Mouse (Mus musculus): ENCODE measurements around the gene Pak1.

The Pak1 gene

GRCm38 (mm10) chr7:97788190-97788668 lies at the start of gene Pak1:
Gene Pak1, plus strand, starts transcription at chr7:97788541.
- DNase-seq (ENCODE audit: low read depth, low spot score), result peak; percentile 18

DNA sequence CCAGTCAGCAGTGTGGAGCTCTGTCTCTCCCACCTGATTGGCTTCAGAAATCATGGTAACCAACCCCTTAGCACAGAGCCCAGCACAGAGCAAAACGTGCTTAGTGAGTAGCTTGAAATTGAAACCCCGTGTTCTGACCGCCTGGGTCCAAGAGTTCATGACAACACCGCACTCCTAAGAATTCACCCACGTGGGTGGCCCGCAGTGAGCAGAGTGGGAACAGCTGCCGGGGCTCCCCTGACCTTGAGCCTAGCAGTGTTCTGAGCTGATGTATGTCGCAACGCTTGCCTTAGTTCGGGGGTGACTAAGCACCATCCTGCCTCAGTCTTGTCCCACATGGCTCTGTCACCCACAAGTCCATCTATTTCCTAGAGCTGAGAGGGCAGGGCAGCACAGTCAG lies 47.4 kb upstream of the Pak1 start:
- no peak for DNase-seq (ENCODE audit: low read depth, low spot score)

DNA sequence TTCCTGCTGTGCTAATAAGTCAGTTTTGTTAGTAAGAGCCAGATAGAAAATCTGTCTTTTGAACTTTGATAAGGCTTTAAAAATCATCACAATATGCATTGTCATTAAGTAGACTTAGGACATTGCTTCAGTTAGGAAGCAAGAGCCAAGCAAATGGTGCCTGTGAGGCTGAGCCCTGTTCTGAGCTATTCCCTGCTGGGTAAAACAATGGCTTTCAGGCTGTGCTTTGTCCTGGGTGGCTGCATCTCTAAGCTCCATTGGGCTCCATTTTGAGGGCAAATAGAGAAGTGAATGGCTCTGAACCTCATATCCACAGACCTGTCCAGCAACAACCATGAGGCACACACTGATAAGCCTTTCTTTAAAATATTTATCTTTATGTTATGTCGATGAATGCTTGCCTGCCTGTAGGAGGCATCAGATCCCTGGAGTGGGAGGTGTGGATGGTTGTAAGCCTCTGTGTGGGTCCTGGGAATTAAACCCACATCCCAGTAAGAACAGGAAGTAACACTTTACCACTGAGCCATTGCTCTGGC lies 46.5 kb upstream of the Pak1 start:
- no peak for DNase-seq (ENCODE audit: low read depth, low spot score)

DNA sequence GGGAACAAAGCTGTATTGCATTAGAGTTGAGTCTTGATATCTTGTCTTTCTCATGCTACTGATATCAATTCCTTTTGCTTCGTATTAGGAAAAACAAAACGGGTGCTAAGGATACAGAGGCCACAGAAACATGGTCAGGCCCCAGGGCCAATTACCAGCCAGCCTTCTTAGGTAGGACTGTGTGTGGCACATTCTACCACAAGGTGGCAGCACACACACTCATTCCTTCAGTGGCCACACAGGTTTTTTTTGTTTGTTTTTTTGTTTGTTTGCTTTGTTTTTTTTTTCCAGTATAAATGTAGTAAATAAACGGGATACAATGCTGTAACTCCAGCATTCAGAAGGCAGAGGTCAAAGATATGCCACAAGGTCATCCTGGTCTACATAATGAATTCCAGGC lies 43.0 kb upstream of the Pak1 start:
- peak; percentile 42 for DNase-seq (ENCODE audit: low read depth, low spot score)

- no peak for DNase-seq (ENCODE audit: low read depth, low spot score)
Measured at GRCm38 (mm10) chr7:97747176-97747707, 41.1 kb upstream of the Pak1 start.

DNA sequence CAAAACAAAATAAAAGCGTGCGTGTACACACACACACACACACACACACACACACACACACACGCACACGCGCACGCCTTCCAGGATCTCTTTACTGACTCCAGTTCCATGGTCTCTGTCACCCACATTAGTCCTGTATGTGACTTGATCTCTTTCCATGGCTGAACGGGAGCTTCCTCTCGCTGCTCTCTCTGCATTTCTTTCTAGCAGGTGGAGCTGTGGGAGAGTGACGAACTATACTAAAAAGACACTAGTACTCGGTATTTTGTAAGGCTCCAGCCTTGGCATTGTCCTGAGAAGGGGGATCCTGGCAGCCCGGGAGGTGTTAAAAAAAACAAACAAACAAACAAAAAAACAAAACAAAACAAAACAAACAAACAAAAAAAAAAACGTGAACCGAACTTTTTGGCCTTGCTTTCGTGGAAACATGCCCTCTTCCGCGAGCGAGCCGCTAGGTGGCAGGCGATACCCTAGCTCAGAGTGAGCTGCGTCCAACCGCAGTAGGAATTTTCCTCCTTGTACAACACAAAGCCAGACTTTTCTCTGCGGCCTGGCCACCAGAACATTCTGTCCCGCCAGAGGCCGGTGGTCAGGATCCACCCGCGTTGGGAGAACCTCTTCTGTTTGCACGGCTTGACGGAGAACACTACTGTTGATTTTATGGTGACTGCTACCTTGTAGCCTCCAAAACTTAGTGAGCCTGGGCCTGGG lies 40.4 kb upstream of the Pak1 start:
- DNase-seq (ENCODE audit: low read depth, low spot score), result no peak

DNA sequence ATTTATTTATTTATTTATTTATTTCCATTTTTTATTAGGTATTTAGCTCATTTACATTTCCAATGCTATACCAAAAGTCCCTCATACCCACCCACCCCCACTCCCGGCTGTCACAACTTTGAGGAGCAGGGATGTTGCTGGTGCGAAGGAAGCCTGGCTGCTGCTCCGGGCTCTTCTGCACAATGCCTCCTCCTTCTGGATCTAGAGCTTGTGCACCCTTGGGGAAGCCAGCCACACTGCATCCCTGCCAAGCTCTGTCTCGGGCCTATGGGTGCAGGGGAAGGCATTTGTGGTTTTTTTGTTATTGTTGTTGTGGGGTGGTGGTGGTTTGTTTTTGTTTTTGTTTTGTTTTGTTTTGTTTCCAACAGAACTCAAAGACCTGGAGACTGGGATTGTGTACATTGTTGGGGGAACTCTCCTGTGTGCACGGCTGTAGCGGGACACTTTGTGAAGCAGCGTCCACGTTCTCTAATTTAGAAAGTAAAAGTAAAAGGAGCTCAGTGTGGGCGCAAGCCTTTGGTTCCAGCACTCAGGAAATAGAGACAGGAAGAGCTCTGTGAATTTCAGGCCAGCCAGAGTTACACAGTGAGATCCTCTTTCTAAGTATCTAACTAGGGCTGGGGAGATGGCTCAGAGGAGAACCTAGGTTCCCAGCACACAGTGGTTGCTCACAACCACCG lies 39.7 kb upstream of the Pak1 start:
- DNase-seq (ENCODE audit: low read depth, low spot score), result no peak

DNA sequence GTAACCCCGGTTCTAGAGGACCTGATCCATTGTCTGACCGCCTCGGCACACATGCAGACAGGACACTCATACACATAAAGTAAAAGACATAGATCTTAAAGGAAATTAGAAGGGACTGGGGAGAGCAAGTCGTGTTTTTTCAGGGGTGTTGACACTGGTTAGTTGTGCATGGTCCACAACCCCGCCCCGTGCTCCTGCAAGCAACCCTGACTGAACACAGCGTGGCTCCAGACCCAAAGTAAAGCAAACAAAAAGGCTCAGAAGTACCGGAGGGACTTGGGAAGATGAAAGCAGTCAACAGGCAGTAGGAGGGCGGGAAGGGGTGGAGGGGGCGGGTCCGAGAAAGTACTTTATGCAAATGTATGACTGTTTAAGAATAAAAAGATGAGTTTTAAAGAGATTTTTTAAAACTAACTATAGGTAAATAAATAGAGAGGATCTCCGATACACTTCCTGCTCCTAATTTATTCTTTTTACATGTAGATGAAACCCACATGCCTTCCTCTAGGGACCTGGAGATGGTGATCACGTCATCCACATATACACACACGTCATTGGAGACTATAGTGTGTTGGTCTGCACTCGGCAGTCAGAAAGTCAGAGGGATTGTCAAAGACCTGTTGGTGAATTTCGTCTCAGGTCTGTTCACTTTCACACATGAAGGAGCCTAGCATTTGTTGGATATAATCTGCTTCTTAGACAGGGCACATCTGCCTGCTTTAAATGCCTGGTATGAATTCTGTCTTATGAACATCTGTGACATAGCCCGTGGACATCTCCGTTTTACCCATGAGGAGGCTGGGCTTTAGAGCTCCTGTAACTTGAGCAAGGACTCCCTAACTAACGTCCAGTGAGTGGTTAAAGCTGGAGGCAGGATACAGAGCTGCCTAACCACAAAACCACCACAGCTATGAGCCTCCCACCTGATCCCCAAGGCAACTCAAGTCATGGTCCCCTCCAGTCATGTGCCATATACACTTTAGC lies 38.8 kb upstream of the Pak1 start:
- no peak for DNase-seq (ENCODE audit: low read depth, low spot score)

- DNase-seq (ENCODE audit: low read depth, low spot score), result no peak
Measured at GRCm38 (mm10) chr7:97756967-97757881, 31.1 kb upstream of the Pak1 start.

GRCm38 (mm10) chr7:97764591-97764990 lies 23.8 kb upstream of the Pak1 start:
- DNase-seq (ENCODE audit: low read depth, low spot score), result no peak

DNA sequence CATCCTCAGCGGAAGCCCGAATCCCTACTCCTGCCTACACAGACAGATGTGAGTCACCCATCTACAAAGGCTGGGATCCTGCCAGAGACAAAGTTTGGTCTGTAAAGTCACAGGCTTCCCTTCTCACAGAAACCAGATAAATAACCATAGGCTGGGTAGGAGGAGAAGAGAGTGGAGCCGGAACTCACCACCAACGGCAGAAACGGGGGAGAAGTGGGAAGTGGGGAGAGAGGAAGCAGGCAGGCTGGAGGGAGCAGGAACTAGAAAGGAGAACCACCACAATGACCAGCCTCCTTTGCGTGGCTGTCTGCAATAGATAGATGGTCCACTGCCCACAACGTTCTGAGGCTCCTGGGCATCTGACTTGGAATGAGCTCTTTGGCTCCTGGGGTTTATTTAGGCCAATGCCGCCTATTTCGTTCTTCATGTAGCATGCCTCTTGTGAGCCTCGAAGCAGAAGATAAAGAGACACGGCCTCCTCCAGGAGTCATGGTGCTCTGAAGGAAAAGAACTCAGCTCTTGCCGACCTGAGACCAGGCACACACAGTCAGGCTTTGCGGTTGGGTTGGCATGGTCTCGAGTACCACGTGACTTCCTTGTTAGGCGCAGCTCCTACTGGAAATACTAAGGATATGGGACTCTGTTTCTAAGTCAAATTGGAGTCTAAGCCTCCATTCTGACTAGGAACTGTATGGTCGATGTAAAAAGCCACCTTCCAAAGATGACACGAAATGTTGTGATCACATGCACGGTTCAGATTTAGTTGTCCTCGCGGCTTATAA lies 23.0 kb upstream of the Pak1 start:
- DNase-seq (ENCODE audit: low read depth, low spot score), result no peak

DNA sequence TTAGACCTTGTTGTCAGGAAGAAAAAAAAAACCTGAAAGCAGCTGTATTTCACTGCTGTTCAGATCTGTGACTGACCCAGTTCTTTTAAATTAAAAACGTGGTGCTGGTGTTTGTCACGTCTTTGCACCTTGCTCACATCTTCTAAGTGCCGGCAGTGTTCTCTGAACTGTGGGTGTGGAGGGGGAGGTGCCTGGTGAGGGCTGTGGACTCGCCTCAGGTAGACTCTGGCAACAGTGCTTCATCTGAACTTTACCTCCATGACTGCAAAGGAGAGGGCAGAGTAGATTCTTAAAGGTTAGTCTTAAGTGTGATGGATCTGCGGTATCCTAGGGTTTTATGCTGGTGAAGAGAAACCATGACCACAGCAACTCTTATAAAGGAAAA lies 22.4 kb upstream of the Pak1 start:
- DNase-seq (ENCODE audit: low read depth, low spot score), result no peak

DNA sequence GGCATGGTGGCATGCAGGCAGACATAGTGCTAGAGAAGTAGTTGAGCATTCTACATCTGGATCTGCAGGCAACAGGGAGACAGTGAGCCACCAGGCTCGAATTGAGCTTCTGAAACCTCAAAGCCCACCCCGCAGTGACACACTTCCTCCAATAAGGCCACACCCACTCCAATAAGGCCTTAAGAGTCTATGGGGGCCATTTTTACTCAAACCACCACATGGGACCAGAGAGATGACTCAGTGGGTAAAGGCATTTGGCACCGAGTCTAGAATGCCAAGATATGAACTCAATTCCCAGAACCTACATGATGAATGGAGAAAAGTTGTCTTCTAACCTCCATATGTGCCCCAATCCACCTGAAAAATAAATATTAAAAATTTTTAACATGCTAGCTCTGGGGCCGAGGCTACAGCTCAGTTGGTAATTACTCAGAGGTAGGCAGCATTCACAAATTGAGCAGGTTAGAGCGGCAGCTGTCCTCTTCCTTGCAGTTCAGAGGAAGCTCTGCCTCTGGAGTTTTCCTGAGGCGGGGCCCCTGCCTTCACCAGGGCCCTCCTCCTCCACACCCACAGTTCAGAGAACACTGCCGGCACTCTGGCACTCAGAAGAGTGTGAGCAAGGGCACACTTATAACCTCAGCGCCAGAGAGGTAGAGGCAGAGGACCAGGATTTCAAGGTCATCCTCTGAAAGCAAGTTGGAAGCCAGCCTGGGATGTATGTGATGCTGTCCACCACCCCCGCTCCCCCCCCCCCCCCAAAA lies 21.8 kb upstream of the Pak1 start:
- no peak for DNase-seq (ENCODE audit: low read depth, low spot score)

GRCm38 (mm10) chr7:97767841-97768240 lies 20.5 kb upstream of the Pak1 start:
- DNase-seq (ENCODE audit: low read depth, low spot score), result no peak

DNA sequence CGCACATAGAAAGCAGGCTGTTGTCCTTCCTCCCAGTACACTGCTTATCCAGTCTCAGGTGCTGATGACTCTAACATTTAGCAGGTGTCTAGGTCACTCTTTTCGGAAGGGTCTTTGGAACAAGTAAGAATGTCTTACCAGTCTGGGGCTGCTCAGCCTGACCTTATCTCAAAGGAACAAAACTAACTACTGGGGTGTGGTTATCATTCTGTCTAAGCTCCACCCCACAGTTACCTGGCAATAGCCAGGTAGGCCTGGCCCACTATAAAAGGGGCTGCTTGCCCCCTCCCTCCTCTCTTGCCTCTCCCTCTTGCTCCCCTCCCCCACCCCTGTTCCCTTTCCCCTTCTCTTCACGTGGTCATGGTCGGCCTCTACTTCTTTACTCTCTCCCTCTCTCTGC lies 19.3 kb upstream of the Pak1 start:
- DNase-seq (ENCODE audit: low read depth, low spot score), result no peak

DNA sequence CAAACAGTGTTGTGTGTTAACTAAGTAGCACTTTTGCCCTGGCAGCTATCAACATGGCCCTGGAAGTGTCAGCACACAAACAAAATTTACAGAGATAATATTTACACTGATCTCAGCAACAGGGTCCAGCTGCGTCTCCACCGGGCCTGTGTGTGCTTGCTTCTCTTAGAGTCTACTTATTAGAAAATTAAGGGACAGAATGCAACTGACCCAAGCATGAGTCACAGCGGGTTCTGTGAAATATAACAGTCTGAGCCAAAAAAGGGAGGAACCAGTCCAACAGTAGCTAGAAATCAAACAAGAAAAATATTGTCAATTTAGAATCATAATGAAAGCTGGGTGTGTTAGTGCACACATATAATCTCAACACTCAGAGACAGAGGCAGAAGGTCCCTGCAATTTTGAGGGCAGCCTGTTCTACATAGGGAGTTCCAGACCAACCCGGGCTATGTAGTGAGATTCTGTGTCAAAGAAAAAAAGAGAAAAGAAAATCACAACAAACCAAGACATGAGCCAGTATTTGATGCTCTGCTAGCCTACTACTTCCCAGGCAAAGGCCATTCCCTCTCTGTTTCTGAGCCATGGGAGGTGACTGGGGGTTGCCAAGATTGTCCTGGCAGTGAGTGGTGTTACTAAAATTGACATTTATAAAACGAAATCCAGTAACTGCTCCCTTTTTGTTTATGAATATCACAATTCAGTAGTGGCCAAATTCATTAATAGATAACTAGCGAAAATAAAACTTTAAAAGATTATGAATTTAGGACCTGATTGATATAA lies 17.3 kb upstream of the Pak1 start:
- no peak for DNase-seq (ENCODE audit: low read depth, low spot score)

DNA sequence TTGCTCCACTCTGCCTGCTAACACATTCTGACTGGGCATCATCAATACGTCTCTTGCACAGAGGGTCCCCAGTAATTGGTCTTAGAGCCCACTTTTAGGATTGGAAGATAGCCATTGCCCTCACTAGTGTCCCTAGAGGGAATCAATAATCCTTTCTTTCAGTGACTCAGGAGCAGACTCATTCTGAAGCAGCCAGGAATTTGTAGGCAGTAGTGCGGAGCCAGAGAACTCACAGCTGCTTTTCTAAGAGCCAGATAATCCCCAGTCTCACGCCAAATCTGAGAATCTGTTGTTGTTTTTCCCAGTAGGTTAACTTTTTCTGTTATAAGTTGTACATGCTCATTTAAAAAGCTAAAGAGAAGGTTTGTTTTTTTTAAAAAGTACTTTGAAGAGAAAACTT lies 13.0 kb upstream of the Pak1 start:
- no peak for DNase-seq (ENCODE audit: low read depth, low spot score)

DNA sequence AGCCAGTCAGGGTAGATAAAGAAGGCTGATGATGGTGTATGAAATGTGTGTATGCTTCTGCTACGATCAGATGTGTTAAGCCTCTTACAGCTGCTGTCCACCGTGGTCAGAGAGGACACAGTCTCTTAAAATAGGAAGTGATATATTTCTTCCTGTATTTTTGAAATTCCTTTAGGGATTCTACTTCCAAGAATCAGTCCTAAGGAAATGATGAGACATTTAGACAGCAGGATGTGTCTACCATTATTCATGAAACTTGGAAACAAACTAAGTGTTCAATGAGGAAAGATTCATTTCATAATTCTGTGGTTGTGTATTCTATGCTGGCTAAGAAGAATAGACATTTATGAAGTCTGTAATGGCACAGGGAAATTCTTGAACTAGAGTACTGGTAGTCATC lies 12.4 kb upstream of the Pak1 start:
- DNase-seq (ENCODE audit: low read depth, low spot score), result no peak
